Mouse (Mus musculus) liver, embryonic 14.5 days (tissue): ENCODE measurements around the gene Cd101. TPM values are rescaled to one million over a fixed set of nuclear protein-coding genes. Genes with fewer than 3 reads are reported as not detected.

Experiments used
- ATAC-seq: fragments of 200-750 bp; cut with Nextera tagmentation; 2 replicates; pipeline ENCODE4 v1.8.0; 2017; ENCODE audit warnings: moderate number of reproducible peaks, mild to moderate bottlenecking, moderate library complexity; ENCODE audit not compliant: insufficient read depth
- DNase-seq, 3 experiments: peaks; one replicate each; pipeline ENCODE4 v3.0.0-alpha.2; 2012 to 2013; ENCODE audit warnings: low read depth in 3 of 3, low spot score in 3 of 3
- H3K27ac ChIP-seq: fragments of 300-500 bp; sonication (generic); 2 replicates; pipeline ENCODE4 v1.5.1; 2014; ENCODE audit warnings: moderate library complexity, mild to moderate bottlenecking, control low read depth, inconsistent platforms
- H3K27me3 ChIP-seq: fragments of 300-500 bp; sonication (generic); 2 replicates; pipeline ENCODE4 v1.6.1; 2014; ENCODE audit warnings: mild to moderate bottlenecking, low read length, moderate library complexity; ENCODE audit not compliant: control insufficient read depth, insufficient read depth
- H3K36me3 ChIP-seq: fragments of 300-500 bp; sonication (generic); replicated peaks from 2 replicates; pipeline ENCODE4 v1.6.1; 2014; ENCODE audit warnings: low read depth; ENCODE audit not compliant: control insufficient read depth, insufficient read depth
- H3K4me1 ChIP-seq, 2 experiments: fragments of 200-500 bp in 1 of 2; fragments of 300-500 bp in 1 of 2; sonication (generic) in 1 of 2; replicated peaks; 2 replicates each; pipeline ENCODE4 v1.6.1; 2012 to 2014; ENCODE audit warnings: antibody characterized with exemption in 1 of 2, inconsistent platforms in 1 of 2, low read length in 1 of 2; ENCODE audit not compliant: control insufficient read depth in 2 of 2, insufficient read depth in 2 of 2
- H3K4me2 ChIP-seq: fragments of 300-500 bp; sonication (generic); 2 replicates; pipeline ENCODE4 v1.6.1; 2014; ENCODE audit warnings: low read depth, mild to moderate bottlenecking, control low read depth, moderate library complexity
- H3K4me3 ChIP-seq, 2 experiments: fragments of 200-500 bp in 1 of 2; fragments of 300-500 bp in 1 of 2; sonication (generic) in 1 of 2; 2 replicates each; pipeline ENCODE4 v1.5.1; 2012 to 2014; ENCODE audit warnings: low read depth in 2 of 2, low read length in 2 of 2, mild to moderate bottlenecking in 2 of 2, control low read depth in 1 of 2, inconsistent platforms in 1 of 2, moderate library complexity in 1 of 2; ENCODE audit not compliant: insufficient read depth in 1 of 2
- H3K9ac ChIP-seq: fragments of 300-500 bp; sonication (generic); replicated peaks from 2 replicates; pipeline ENCODE4 v1.6.1; 2014; ENCODE audit warnings: mild to moderate bottlenecking, control low read depth, moderate library complexity
- H3K9me3 ChIP-seq: fragments of 300-500 bp; sonication (generic); 2 replicates; pipeline ENCODE4 v1.6.1; 2016; ENCODE audit warnings: low read length, mixed read lengths; ENCODE audit not compliant: control insufficient read depth
- CTCF ChIP-seq: IDR thresholded peaks from 2 replicates; pipeline ENCODE4 v1.5.1; 2016; ENCODE audit warnings: antibody characterized with exemption, low read depth, control low read depth
- EP300 ChIP-seq: IDR thresholded peaks from 2 replicates; pipeline ENCODE4 v1.6.1; 2016; ENCODE audit warnings: antibody characterized with exemption, low read depth
- WGBS: fragments of 180-500 bp; shearing (Covaris S2); extraction: QIAGEN DNeasy Blood & Tissue Kit; methylation state at CpG from one replicate; pipeline ENCODE4 v1.1.7; 2014; ENCODE audit not compliant: insufficient replicate concordance; 5-methylcytosine and 5-hydroxymethylcytosine counted together
- polyA plus RNA-seq, 2 experiments: library from polyadenylated mRNA; depleted of rRNA in 1 of 2; stranded (reverse) in 1 of 2; unstranded in 1 of 2; fragments of >200 nt; fragmentation: Nextera tagmentation in 1 of 2; extraction: Ambion mirVana in 1 of 2; gene quantifications; 2 replicates each; pipeline versions ENCODE4 v1.2.1 to v1.2.3; 2012 to 2014

Cd101 gene
- polyA plus RNA-seq, 2 experiments, result 0.02 to 0.03 TPM

GRCm38 (mm10) chr3:101073384-101073783, 44.0 kb upstream of the Cd101 start:
- 70% methylated on average over 9 of the region's 9 CpGs for WGBS

DNA sequence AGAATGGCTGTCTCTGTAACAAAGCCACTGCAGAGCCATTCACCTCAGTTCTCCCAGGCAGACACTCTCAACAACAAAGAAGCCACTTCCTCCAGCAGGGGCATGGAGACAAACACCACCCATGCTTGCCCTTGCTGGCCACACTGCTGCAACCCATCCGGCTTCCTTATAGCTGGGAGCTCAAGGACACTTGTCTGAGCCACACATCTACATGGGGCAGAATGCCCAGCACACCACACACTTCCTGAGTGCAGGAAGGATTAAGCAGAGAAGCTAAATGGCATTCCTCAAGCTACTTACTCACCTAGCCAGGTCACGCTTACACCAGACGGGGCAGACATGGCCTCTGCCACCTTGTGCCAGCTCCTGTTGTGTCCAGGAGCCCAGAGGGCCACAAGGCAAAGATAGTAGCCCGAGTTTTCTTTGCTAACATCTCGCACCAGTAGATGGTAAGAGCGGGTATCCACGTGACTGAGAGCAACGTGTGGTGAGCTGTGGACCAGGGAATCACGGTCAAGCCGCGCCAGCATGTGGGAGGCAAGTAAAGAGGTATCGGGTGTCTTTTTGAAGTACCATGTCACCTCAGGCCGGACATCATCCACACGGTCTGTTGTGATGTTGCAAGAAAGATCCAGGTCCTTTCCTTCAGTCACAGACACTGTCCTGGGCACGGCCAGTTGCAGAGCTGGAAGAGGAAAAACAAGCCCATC, 43.3 kb upstream of the Cd101 start:
- ATAC-seq (no peak), DNase-seq (no peak)
- Histone ChIP-seq H3K4me2 (no peak overlapping the region), H3K27me3 (no peaks in the 10 kb centered on the region), H3K4me1 (no peaks in the 10 kb centered on the region), H3K27ac (no peak overlapping the region), H3K36me3 (no peaks in the 10 kb centered on the region), H3K9me3 (no peaks in the 10 kb centered on the region), H3K9ac (no peak overlapping the region), H3K4me3 (no peak overlapping the region)
- WGBS, result 62% methylated on average over 15 of the region's 15 CpGs
- TF ChIP-seq EP300 (no peak), CTCF (no peak)

More at GRCm38 (mm10) chr3:101073384-101073783, 44.0 kb upstream of the Cd101 start:
- H3K9me3 ChIP-seq, result no peaks in the 10 kb centered on the region
- no peaks in the 10 kb centered on the region for H3K36me3 ChIP-seq
- no peak for DNase-seq
- no peak overlapping the region for H3K27ac ChIP-seq
- H3K4me1 ChIP-seq, result no peaks in the 10 kb centered on the region
- no peak overlapping the region for H3K4me3 ChIP-seq
- H3K4me2 ChIP-seq, result no peak overlapping the region
- ATAC-seq, result no peak
- no peaks in the 10 kb centered on the region for H3K27me3 ChIP-seq
- no peak overlapping the region for H3K9ac ChIP-seq
- TF ChIP-seq EP300 (no peak), CTCF (no peak)

- Histone ChIP-seq H3K4me1 (no peaks in the 10 kb centered on the region), H3K4me2 (no peak overlapping the region), H3K36me3 (no peaks in the 10 kb centered on the region), H3K27ac (no peak overlapping the region), H3K4me3 (no peak overlapping the region), H3K9me3 (no peaks in the 10 kb centered on the region), H3K9ac (no peak overlapping the region), H3K27me3 (no peaks in the 10 kb centered on the region)
- ATAC-seq, result no peak
- no peak for TF ChIP-seq CTCF
- TF ChIP-seq EP300, result no peak
- no peak for DNase-seq
Measured at GRCm38 (mm10) chr3:101071576-101071975, 42.2 kb upstream of the Cd101 start.

DNA sequence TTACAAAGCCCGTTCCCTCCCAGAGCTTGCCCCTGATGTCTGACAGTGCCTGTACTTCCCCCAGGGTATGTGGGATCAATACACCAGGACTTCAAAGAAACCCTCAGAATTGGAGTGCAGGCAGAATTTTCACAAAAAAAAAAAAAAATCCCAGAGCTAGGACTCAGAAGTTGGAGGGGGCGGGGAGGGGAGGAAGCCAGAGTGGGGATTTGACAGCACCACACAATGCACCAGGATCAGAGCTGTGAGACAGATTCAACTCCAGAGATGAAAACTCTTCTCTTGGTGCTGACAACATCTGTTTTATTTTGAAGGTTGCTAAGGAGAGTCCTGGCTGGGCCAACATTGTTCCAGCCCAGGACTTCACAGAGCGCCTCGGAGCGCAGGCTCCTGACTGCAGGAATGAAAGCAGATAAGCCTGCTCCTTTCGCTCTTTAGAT, 41.5 kb upstream of the Cd101 start:
- no peaks in the 10 kb centered on the region for H3K36me3 ChIP-seq
- DNase-seq, result no peak
- TF ChIP-seq EP300, result no peak
- H3K4me2 ChIP-seq, result no peak overlapping the region
- no peak for ATAC-seq
- no peak overlapping the region for H3K9ac ChIP-seq
- WGBS, result 69% methylated on average over 6 of the region's 6 CpGs
- H3K27ac ChIP-seq, result no peak overlapping the region
- H3K4me1 ChIP-seq, result no peaks in the 10 kb centered on the region
- H3K4me3 ChIP-seq, result no peak overlapping the region
- H3K27me3 ChIP-seq, result no peaks in the 10 kb centered on the region
- H3K9me3 ChIP-seq, result no peaks in the 10 kb centered on the region

- DNase-seq, result no peak
- Histone ChIP-seq H3K36me3 (no peaks in the 10 kb centered on the region), H3K4me3 (no peak overlapping the region), H3K27ac (no peak overlapping the region), H3K27me3 (no peaks in the 10 kb centered on the region), H3K4me1 (no peaks in the 10 kb centered on the region), H3K4me2 (no peak overlapping the region), H3K9ac (no peak overlapping the region), H3K9me3 (no peaks in the 10 kb centered on the region)
- no peak for ATAC-seq
- WGBS, result 59% methylated on average over 10 of the region's 10 CpGs
- TF ChIP-seq EP300 (no peak), CTCF (no peak)
Measured at GRCm38 (mm10) chr3:101070230-101070795, 41.0 kb upstream of the Cd101 start.
